Mouse (Mus musculus) thymus, adult 18-20 months (tissue): ENCODE data around the gene Mtus2.

Experiments used
- DNase-seq, 2 experiments: peaks; one replicate each; pipeline ENCODE4 v3.0.0; 2022; ENCODE audit warnings: mixed read lengths in 2 of 2

Mtus2 gene

DNA sequence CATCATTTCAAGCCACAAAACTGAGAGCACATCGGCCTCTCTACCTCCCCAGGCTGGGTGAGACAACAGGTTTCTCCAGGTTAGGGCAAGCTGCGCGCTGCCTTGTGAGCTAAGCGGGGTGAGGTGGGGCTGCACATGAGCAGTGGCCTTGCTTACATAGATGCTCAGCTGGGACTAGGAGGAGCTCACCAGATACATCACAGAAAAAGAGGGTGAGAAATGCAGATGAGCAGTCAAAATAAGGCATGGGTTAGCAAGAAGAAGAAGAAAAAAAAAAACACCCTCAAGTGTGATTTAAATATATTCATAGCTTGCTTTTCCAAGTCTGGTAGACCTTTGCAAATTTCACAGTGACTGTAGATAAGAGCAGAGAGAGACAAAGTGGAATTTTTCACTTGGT, 254.7 kb downstream of the Mtus2 start:
- DNase-seq: no peak

DNA sequence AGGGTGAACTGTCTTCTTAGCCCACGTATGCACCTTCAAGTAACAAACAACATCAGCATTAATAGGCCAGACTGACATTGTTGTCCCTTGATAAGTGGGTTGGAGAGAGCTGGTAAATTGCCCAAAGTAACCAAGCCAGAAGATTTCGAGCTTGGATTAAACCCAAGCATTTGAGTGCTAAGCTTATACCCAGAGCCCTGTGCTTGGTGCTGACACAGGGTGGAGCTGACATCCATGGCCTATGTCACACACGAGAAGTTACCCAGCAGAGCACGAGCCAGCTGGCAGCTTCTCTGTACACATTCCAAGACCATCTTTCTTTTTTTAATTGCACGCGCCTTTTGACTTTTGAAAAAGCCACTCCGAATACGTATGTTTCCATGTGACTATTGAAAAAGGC, 259.7 kb downstream of the Mtus2 start:
- DNase-seq: no peak

DNA sequence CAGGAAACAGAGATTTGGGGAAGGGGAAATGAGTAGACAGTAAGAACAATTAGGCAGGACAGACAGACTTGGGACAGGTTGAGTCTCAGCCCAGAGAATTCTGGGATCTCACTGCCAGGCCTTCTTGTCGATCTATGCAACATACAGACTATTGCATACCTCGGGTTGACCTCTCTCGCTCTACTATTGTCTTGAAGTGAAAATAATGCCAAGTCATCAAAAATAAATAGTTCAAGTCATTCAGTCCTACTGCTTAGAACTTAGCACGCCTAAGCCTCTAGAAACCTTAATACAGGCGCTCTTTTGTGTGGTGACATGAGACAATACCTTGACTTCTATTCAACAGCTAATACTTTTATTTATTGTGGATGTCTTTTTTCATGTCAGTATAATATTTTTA, 265.8 kb downstream of the Mtus2 start:
- DNase-seq: no peak

DNA sequence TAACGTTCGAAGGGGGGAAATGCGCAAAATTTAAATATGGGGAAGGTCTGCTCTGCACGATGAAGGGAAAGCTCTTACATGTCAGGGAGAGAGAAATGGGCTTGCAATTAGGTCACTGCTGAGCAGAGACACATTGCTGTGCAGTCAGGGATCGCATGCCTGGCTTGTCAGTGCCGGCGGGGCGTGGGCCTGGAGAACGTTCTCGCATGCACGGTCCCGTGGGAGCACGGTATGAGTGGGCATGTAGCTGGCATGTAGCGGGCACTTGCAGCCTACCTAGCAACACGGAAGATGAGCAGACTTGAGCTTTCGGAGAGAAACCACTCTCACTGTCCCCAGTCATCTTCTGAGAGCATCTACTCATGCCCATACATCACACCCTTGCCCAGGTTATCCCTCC, 266.9 kb downstream of the Mtus2 start:
- DNase-seq: no peak

DNA sequence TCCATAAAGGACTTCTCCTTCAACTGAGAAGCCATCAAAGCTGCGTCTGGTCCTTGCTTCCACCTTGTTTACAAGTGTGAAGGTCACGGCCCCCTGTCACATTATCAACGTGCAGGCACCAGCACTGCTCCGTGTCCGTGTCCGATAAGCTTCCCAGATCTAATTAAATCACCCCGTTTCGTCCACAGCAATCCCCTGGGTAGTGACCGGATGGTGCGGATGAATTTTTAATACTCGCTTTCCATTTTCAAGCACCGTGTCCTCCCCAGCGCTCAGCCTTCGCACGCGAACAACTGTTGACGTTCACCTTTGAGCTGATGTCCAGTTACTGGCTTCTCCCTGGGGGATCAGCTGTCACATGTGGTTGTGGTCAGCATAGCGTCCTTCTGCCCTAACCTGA, 276.6 kb downstream of the Mtus2 start:
- no peak for DNase-seq

DNA sequence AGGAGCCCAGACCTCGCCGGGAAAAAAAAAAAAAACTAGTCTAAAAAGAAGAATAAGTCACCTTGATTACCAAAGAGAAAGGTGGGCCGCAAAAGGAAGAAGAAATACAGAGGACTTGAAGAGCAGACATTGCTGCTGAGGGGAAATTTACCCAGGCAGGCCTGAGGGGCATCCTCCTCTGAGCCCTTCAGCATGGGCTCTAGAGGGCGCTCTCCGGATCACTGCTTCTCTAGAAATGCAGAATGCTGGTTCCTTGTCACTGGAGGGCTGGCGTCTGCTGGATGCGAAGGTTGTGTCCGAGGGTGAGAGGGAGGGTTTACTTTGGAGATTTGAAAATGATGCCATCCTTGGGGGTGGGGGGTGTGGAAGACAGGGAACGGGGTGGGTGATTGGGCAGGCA, 279.5 kb downstream of the Mtus2 start:
- DNase-seq: no peak

DNA sequence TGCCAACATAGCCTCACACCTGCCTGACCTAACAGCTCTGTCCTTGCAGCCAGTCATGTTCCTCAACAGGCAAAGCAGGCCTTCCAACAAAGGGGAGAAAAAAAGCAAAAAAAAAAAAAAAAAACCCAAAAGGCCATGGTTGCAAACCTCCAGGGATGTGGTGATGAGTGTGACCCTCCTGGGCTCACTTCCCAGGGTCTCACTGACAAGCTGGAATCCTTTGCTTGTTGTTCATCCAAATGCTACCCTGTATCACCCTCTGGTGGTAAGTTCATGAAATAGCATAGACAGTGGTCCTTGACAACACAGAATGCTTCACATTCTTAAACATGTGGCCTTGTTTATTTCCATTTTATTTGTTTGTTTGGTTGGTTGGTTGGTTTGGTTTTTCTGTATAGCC, 281.9 kb downstream of the Mtus2 start:
- no peak for DNase-seq

DNA sequence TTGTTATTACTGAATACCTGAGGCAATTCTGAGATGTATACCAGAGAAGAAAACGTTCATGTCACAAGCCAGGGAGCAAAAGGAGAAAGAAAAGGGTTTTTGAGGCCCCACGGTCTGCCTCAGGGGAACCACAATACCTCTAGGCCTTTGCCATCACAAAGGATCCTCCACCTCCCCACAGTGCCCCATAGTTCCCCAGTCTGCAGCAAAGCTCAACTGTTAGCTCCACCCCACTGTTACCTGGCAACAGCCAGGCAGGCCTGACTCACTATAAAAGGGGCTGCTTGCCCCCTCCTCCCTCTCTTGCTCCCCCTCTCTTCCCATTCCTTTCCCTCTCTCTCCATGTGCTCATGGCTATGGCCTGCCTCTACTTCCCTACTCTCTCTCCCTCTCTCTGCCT, 282.6 kb downstream of the Mtus2 start:
- no peak for DNase-seq

DNA sequence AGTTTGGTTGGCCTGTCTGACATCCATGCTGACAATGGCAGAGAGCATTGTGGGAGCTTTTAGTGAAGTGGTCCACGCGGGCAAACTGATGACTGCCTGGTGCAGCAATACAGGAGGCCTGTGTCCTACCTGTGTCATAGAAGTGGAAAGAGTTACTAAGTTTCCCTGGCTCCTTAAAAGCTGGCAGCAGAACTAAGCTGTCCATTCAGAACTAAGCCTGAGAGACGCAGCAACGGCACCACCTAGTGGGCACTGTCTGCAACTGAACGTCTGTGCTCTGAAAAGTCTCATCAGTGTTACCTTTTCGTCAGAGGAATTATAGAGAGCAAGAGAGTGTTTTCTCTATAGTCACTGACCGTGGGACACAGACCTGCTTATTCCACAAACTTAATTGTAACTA, 284.8 kb downstream of the Mtus2 start:
- no peak for DNase-seq

DNA sequence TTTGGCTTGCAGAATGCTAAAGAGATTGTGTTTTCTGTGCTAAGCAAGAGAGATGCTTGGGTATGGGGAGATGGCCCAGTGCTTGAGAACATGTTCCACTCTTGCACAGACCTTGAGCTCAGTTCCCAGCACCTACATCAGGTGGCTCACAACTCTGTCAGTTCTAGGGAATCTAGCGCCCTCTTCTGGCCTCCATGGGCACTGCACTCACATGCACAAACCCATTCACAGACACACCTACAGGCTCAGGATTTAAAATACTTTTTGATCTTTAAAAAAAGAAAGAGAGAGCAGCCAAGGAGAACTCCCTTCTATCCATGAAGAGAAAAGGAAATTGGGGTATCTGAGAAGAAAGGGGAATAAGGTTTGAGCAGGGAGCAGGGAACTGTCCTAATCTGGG, 287.4 kb downstream of the Mtus2 start:
- DNase-seq: no peak

DNA sequence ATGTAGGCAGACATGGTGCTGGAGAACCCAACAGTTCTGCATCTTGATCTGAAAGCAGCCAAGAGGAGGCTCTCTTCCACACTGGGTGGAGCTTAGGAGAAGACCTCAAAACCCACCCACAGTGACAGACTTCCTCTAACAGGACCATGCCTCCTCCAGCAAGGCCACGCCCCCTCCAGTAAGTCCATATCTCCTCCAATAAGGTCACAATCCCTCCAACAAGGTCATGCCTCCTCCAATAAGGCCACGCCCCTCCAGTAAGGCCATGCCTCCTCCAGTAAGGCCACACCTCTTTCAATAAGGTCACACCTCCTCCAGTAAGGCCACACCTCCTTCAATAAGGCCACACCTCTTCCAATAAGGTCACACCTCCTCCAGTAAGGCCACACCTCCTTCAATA, 288.3 kb downstream of the Mtus2 start:
- no peak for DNase-seq

DNA sequence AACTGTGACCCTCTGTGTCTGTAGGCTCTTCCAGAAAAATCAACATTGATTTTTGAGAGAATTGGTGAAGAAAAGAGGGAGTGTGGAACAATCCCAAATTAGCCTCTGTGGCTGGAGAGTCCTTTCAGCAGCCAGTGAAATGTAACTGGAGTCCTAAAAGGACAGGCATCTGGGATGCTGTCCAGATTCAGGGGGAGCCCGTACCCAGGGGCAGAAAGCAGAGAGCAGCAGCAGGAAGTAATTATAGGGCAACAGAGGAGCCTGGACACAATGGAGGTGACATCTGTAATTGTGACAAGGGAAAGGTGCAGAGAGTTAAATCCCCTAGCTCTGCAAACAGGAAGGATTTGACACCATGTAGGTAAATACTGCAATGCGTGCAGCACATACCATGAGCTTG, 291.1 kb downstream of the Mtus2 start:
- DNase-seq: no peak

DNA sequence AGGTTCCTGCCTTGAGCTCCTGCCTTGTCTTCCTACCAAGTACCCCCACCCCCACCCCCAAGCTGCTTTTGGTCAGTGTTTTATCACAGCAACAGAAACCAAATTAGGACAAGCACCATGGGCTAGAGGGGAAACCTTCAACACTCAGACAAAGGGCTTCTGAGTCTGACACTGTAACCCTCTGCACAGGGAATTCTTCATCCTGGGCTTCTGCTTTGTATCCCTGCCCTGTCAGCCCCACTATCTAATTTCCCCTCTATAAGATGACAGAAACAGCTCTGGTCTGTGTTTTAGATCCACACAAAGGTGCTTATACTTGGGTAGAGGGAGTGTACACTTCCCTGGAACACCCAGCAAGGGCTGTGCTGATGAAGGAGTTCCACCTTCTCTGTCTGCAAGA, 294.7 kb downstream of the Mtus2 start:
- no peak for DNase-seq

DNA sequence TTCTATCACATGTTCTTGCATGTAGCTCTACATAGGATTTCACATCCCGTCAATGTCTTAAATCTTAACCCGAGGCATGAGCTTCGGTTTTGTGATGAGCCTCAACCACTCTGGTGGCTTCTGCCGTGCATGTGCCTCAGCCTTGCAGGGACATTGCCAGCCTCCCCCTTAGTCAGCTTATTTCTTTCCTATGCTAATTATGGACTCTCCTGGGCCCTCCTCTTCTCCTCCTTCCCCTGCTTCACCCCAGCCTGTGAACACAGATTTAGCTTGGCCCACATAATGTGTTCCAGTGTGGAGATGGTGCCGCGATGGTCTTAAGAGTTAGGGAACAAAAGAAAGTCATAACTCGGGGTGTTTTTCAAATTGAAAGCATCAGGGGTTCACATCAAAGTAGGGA, 304.9 kb downstream of the Mtus2 start:
- no peak for DNase-seq

DNA sequence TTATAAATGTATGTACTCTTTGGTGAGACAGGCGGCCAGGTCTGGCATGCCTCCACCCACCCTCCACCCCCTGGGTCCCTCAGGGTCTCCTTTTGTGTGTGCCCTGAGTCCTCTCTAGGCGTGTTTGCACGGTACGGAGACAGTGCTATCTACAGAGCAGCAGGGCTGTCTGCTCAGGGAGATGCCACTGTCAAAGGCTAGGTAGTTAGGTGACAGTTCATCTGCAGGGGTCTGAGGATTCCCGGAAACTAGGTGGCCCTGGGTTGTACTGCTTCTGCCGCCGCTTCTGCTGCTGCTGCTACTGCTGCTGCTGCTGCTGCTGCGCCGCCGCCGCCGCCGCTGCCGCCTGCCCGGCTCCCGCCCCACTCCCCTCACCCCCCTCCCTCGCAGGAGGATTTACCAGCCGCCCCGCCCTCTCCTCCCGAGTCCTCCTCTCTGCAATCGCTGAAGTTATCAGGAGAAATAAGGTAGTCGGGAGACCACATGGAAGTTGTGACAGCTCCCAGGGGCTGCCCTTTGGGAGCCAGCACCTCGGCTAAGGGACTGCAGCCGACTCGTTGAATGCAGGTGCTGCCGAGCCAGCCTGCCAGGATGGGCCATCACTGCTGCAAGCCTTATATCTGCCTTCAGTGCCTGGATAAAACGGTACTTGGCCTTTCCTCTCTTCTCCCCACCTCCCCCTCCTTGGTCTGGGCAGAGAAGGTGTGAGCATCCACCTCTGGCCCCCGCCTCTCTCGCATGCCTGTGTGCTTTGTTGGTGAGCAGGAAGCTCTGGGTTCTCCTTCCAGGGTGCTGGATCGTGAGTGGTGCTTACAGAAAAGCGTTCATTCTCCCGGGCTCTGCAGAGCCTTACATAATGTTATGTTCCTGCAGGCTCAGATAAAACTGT, 307.9 kb downstream of the Mtus2 start:
- peak; percentile 2 to 10 for DNase-seq

DNA sequence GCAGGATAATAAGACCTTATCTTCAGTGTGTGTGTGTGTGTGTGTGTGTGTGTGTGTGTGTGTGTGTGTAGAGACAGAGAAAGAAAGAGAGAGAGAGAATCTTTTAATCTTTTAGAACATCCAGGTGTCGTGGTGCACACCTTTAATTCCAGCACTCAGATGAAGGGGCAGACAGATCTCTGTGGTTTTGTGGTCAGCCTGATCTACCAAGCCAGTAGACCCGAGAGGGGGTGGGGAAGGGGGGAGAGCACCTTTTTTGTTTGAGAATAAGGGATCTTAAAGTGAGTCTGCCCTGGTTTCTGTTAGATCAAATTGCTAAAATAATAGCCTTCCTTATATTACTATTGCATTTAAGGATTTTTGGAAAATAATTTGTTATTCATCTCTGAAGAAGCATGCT, 309.7 kb downstream of the Mtus2 start:
- peak; percentile 23 to 59 for DNase-seq

DNA sequence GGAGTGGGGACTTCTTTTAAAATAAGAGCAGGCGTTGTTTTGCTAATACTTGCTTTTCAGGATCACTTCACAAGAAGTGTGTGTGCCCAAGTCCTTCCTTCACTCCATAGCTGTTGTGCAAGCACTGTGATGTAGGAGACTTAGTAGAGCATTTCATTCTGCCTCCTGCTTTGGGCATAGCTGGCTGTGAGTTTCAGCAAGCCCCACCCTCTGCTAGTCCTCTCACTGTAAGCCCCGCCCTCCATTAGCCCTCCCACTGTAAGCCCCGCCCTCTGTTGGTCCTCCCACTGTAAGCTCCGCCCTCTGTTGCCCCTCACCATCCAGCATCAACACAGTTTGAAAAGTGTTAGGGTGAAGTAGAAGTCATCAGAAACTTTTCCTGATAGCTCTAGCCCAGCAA, 310.3 kb downstream of the Mtus2 start:
- no peak for DNase-seq

DNA sequence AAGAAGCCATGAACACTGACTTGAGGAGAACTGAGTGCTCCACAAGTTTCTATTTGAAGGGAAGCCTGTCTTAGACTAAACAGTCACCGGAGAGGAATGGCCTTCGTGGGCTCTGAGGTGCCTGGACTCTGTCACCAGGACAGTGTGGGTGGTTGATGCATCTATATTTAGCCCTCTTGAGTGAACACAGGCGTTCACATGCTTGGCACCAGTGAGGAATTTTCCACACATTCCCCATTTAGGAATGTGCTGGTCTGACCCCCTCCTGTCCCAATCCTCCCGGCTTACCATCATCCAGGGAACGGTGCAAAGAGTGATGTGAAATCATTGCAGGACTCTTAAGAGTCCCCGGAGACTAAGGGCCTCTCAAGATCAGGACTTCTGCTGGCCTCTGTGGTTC, 314.9 kb downstream of the Mtus2 start:
- DNase-seq: no peak

DNA sequence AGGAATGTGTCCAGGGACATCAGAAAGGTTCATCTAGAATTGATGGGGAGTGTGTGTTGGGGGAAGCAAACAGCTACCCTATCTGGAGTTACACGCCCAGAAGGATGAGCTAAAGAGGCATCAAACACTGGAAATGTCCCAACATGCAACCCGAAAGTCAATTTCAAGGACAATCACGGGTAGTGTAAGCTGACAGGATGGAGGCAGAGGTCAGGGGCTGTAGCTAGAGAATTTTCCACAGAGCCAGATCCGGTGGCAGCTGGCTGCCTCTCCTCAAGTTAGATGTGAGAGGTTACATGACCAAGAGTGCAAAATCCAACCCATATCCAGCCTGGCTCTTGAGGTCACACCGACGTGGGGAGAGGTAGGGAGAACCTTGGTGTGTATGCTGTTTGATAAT, 315.7 kb downstream of the Mtus2 start:
- no peak for DNase-seq

DNA sequence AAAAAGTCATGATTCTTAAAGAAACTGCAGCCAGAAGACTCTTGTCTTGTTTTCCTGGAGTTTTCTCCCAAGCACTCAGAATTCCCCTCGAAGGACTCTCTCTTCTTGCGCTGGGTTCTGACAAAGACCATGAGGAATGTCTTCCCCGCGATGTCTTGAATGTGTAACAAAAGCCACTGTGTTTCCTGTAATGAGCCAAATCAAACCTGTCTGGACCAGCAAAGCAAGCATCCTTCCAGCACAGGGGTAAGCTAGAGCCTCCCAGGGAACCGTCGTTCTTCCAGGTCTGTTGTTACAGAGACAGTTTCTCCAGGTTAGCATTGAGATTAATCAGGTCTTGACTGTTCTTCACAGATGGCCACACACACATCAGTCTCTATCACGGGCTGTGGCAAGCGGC, 321.1 kb downstream of the Mtus2 start:
- DNase-seq: no peak

DNA sequence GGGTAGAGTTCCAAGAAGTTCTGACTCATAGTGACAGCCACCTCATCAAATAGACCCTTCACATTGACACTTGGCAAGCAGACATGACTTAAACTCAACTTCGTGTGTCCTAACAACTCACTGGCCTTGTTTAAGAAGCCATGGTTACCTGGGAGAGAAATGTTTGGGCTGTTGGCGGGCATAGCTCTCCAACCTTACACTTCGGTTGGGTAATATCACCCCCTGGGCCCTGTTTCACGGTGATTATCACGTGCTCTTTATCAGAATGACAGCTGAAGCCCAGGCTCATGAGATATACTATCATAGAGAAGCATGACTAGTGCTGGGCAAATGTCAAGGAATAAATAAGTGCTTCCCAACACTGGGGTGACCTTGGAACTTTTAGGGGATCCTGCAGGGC, 323.2 kb downstream of the Mtus2 start:
- no peak for DNase-seq

DNA sequence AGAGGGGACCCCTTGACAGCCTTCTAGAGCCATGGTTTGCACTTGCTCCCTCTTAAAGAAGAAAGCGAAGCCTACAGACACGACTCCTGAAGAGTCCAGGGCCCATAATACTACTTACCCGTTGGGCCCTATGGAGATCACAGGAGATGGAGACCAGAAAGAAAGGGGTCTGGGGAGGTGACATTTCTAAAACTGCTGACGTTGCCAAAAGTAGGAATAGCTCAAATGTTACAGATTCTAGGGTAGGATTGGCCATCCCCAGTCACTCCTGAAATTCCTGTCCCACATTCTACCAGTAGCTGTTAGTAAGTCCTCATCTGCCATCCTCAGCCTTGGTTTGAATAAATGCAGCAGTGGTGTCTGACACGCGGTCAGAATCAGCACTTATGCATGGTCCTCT, 325.0 kb downstream of the Mtus2 start:
- DNase-seq: no peak

DNA sequence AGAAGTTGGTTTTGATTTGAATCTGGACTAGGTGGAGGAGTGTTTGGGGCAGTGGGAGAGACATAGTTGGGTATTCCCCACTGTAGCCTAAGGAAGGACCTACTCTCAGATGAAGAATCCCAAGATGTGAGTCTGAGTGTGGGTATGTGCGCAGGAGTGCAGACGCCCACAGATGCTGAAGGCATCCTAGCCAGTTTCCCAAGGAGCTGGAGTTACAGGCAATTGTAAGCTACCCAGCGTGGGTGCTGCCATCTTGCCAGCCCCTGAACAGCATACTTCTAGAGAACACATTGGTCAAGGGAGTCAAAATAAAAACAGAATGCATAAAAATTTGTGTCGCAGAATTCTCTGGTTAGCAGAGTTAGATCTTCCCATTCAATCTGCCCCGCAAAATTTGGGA, 325.5 kb downstream of the Mtus2 start:
- no peak for DNase-seq

DNA sequence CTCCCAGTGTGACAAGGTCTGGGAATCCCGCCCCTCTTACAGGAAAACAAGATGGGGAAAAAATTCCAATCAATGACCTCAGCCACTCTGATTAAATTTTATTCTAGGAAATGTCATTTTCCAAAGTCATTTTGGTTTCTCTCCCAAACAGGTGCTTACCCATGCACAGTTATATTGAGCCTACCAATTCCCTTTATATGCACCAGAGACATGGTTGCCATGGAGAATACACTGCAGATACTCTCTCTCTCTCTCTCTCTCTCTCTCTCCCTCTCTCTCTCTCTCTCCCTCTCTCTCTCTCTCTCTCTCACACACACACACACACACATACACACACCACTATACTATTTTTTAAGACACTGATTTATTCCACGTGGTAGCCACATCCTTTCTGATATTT, 326.1 kb downstream of the Mtus2 start:
- DNase-seq: no peak

DNA sequence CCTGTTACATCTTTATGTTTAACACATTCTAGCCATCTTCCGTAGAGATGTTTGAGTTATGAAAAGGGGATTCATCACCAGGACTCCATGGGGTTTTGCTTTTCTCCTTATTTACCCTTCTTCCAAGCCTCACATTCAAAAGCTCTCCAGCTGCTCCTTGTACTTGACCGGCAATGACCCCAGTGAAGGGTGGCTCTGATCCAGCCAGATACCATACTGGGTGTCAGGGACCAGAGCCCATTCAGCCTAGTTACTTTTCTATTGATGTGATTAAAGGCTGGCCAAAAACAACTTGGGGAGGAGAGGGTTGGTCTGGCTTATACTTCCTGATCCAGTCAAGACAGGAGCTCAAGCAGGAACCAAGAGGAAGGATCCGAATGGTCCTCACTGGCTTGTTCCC, 326.5 kb downstream of the Mtus2 start:
- DNase-seq: no peak
